Mouse (Mus musculus): ENCODE data around the gene Syn3.

DNA sequence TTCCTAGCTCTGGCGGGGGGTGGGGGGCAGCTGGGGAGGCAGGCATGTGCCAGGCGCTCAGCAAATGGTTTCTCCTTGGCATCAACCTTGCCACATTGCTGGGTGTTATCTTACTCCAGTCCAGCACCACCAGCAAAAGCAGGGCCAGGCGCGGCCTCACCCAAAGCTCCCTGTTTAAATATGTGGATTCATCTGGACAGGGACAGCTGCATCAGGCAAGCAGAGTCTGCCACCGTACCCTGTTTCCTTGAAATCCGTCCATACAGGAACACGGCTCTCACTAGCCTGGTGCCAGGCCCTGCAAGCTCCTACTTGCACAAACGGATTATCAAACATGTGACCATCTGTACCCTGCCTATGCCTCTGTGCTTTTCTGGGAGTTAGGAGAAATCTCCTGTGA lies 177.5 kb downstream of the Syn3 start:
- no peak for TF ChIP-seq CTCF (IDR thresholded peaks at IDR 0.05; ENCODE audit: extremely low read depth, insufficient read length, insufficient replicate concordance, low read depth, low read length)
- no peak for TF ChIP-seq POLR2A (IDR thresholded peaks at IDR 0.05; ENCODE audit: low read depth, low read length)

All from small intestine, adult 2 months (tissue).